Mouse (Mus musculus) spleen, postnatal 14 days (tissue): ENCODE data around the gene Hoxc6.

Experiments
- DNase-seq, 2 experiments: peaks; one replicate each; pipeline ENCODE4 v3.0.0; 2021 to 2022; ENCODE audit warnings: low spot score in 2 of 2

The Hoxc6 gene

GRCm38 (mm10) chr15:103038701-103039480 lies 40.8 kb downstream of the Hoxc6 start:
- no peak for DNase-seq

- no peak for DNase-seq
Observed at GRCm38 (mm10) chr15:103039609-103040008, 41.6 kb downstream of the Hoxc6 start.

GRCm38 (mm10) chr15:103040601-103041000 lies 42.5 kb downstream of the Hoxc6 start:
- no peak for DNase-seq

- no peak for DNase-seq
Observed at GRCm38 (mm10) chr15:103041613-103042012, 43.6 kb downstream of the Hoxc6 start.

- no peak for DNase-seq
Observed at GRCm38 (mm10) chr15:103042209-103042608, 44.2 kb downstream of the Hoxc6 start.

- no peak for DNase-seq
Observed at GRCm38 (mm10) chr15:103051670-103052069, 53.6 kb downstream of the Hoxc6 start.

GRCm38 (mm10) chr15:103053210-103053609 lies 55.2 kb downstream of the Hoxc6 start:
- no peak for DNase-seq

- DNase-seq: no peak
Observed at GRCm38 (mm10) chr15:103056396-103056795, 58.3 kb downstream of the Hoxc6 start.

- no peak for DNase-seq
Observed at GRCm38 (mm10) chr15:103058715-103059114, 60.7 kb downstream of the Hoxc6 start.

GRCm38 (mm10) chr15:103059393-103059992 lies 61.4 kb downstream of the Hoxc6 start:
- no peak for DNase-seq

GRCm38 (mm10) chr15:103060021-103060340 lies 61.9 kb downstream of the Hoxc6 start:
- no peak for DNase-seq

GRCm38 (mm10) chr15:103060341-103061130 lies 62.5 kb downstream of the Hoxc6 start:
- DNase-seq: no peak

- no peak for DNase-seq
Observed at GRCm38 (mm10) chr15:103061131-103061825, 63.2 kb downstream of the Hoxc6 start.
